Mouse (Mus musculus): ENCODE data around the gene Smagp. TPM values are rescaled to one million over a fixed set of nuclear protein-coding genes. Genes with fewer than 3 reads are reported as not detected.

Gene Smagp
- total and polyA plus RNA-seq, 3 experiments = 11.6 to 21.1 (median 12.9) TPM

GRCm38 (mm10) chr15:100580108-100580507 lies 56.6 kb downstream of the Smagp start:
- no peaks in the 10 kb centered on the region for H3K79me2 ChIP-seq (replicated peaks; ENCODE audit: control insufficient read depth, insufficient read depth, low read length)
- no peak overlapping the region for H3K27ac ChIP-seq
- no peak overlapping the region for H3K4me3 ChIP-seq
- H3K9ac ChIP-seq (ENCODE audit: low read depth, low read length) = no peak overlapping the region
- DNase-seq = no peak
- TF ChIP-seq POLR2A (IDR thresholded peaks at IDR 0.05; ENCODE audit: insufficient read depth, low read depth, low read length) (no peak), EP300 (IDR thresholded peaks at IDR 0.05; ENCODE audit: insufficient read depth, low read depth, low read length) (no peak), CTCF (IDR thresholded peaks at IDR 0.05) (no peak)
- WGBS = 92% methylated on average over 10 of the region's 10 CpGs
- no peaks in the 10 kb centered on the region for H3K27me3 ChIP-seq (ENCODE audit: control insufficient read depth, insufficient read depth, low read length)
- H3K4me1 ChIP-seq (ENCODE audit: control insufficient read depth, insufficient read depth, low read length) = no peaks in the 10 kb centered on the region
- no peaks in the 10 kb centered on the region for H3K36me3 ChIP-seq (ENCODE audit: control insufficient read depth, insufficient read depth, low read length)
- intact Hi-C loops (cut with DNase I) = no loop called here

GRCm38 (mm10) chr15:100577972-100578371 lies 58.8 kb downstream of the Smagp start:
- no peaks in the 10 kb centered on the region for H3K4me1 ChIP-seq (ENCODE audit: control insufficient read depth, insufficient read depth, low read length)
- H3K79me2 ChIP-seq (replicated peaks; ENCODE audit: control insufficient read depth, insufficient read depth, low read length) = no peaks in the 10 kb centered on the region
- no peaks in the 10 kb centered on the region for H3K27me3 ChIP-seq (ENCODE audit: control insufficient read depth, insufficient read depth, low read length)
- no peaks in the 10 kb centered on the region for H3K36me3 ChIP-seq (ENCODE audit: control insufficient read depth, insufficient read depth, low read length)
- intact Hi-C loops (cut with DNase I) = no loop called here
- no peak overlapping the region for H3K27ac ChIP-seq
- WGBS = 91% methylated on average over 16 of the region's 16 CpGs
- H3K4me3 ChIP-seq = no peak overlapping the region
- no peak overlapping the region for H3K9ac ChIP-seq (ENCODE audit: low read depth, low read length)
- DNase-seq = no peak
- no peak for TF ChIP-seq CTCF (IDR thresholded peaks at IDR 0.05)
- no peak for TF ChIP-seq POLR2A (IDR thresholded peaks at IDR 0.05; ENCODE audit: insufficient read depth, low read depth, low read length)
- TF ChIP-seq EP300 (IDR thresholded peaks at IDR 0.05; ENCODE audit: insufficient read depth, low read depth, low read length) = no peak

GRCm38 (mm10) chr15:100576810-100577209 lies 59.9 kb downstream of the Smagp start:
- H3K4me3 ChIP-seq = no peak overlapping the region
- DNase-seq = no peak
- H3K27ac ChIP-seq = no peak overlapping the region
- no peaks in the 10 kb centered on the region for H3K27me3 ChIP-seq (ENCODE audit: control insufficient read depth, insufficient read depth, low read length)
- no peaks in the 10 kb centered on the region for H3K79me2 ChIP-seq (replicated peaks; ENCODE audit: control insufficient read depth, insufficient read depth, low read length)
- no peaks in the 10 kb centered on the region for H3K4me1 ChIP-seq (ENCODE audit: control insufficient read depth, insufficient read depth, low read length)
- no peak for TF ChIP-seq CTCF (IDR thresholded peaks at IDR 0.05)
- no peak for TF ChIP-seq POLR2A (IDR thresholded peaks at IDR 0.05; ENCODE audit: insufficient read depth, low read depth, low read length)
- no peak for TF ChIP-seq EP300 (IDR thresholded peaks at IDR 0.05; ENCODE audit: insufficient read depth, low read depth, low read length)
- H3K9ac ChIP-seq (ENCODE audit: low read depth, low read length) = no peak overlapping the region
- WGBS = 87% methylated on average over 6 of the region's 6 CpGs
- no peaks in the 10 kb centered on the region for H3K36me3 ChIP-seq (ENCODE audit: control insufficient read depth, insufficient read depth, low read length)
- intact Hi-C loops (cut with DNase I) = no loop called here

GRCm38 (mm10) chr15:100576392-100576791 lies 60.3 kb downstream of the Smagp start:
- no peak for TF ChIP-seq CTCF (IDR thresholded peaks at IDR 0.05)
- TF ChIP-seq EP300 (IDR thresholded peaks at IDR 0.05; ENCODE audit: insufficient read depth, low read depth, low read length) = no peak
- TF ChIP-seq POLR2A (IDR thresholded peaks at IDR 0.05; ENCODE audit: insufficient read depth, low read depth, low read length) = no peak
- H3K4me1 ChIP-seq (ENCODE audit: control insufficient read depth, insufficient read depth, low read length) = no peaks in the 10 kb centered on the region
- WGBS = 87% methylated on average over 6 of the region's 6 CpGs
- no peak for DNase-seq
- H3K27me3 ChIP-seq (ENCODE audit: control insufficient read depth, insufficient read depth, low read length) = no peaks in the 10 kb centered on the region
- no peak overlapping the region for H3K27ac ChIP-seq
- H3K36me3 ChIP-seq (ENCODE audit: control insufficient read depth, insufficient read depth, low read length) = no peaks in the 10 kb centered on the region
- H3K4me3 ChIP-seq = no peak overlapping the region
- no peaks in the 10 kb centered on the region for H3K79me2 ChIP-seq (replicated peaks; ENCODE audit: control insufficient read depth, insufficient read depth, low read length)
- intact Hi-C loops (cut with DNase I) = no loop called here
- H3K9ac ChIP-seq (ENCODE audit: low read depth, low read length) = no peak overlapping the region

GRCm38 (mm10) chr15:100575366-100575765 lies 61.4 kb downstream of the Smagp start:
- Histone ChIP-seq H3K79me2 (replicated peaks; ENCODE audit: control insufficient read depth, insufficient read depth, low read length) (no peaks in the 10 kb centered on the region), H3K4me3 (no peak overlapping the region), H3K36me3 (ENCODE audit: control insufficient read depth, insufficient read depth, low read length) (no peaks in the 10 kb centered on the region), H3K9ac (ENCODE audit: low read depth, low read length) (no peak overlapping the region), H3K4me1 (ENCODE audit: control insufficient read depth, insufficient read depth, low read length) (no peaks in the 10 kb centered on the region), H3K27me3 (ENCODE audit: control insufficient read depth, insufficient read depth, low read length) (no peaks in the 10 kb centered on the region), H3K27ac (no peak overlapping the region)
- intact Hi-C loops (cut with DNase I) = no loop called here
- DNase-seq = no peak
- 85% methylated on average over 12 of the region's 12 CpGs for WGBS
- no peak for TF ChIP-seq EP300 (IDR thresholded peaks at IDR 0.05; ENCODE audit: insufficient read depth, low read depth, low read length)
- TF ChIP-seq CTCF (IDR thresholded peaks at IDR 0.05) = no peak
- TF ChIP-seq POLR2A (IDR thresholded peaks at IDR 0.05; ENCODE audit: insufficient read depth, low read depth, low read length) = no peak

- WGBS = 52% methylated on average over 2 of the region's 2 CpGs
- Histone ChIP-seq H3K4me3 (no peak overlapping the region), H3K27ac (peak overlapping the region; percentile 7), H3K27me3 (ENCODE audit: control insufficient read depth, insufficient read depth, low read length) (no peaks in the 10 kb centered on the region), H3K79me2 (replicated peaks; ENCODE audit: control insufficient read depth, insufficient read depth, low read length) (no peaks in the 10 kb centered on the region), H3K9ac (ENCODE audit: low read depth, low read length) (no peak overlapping the region), H3K4me1 (ENCODE audit: control insufficient read depth, insufficient read depth, low read length) (no peaks in the 10 kb centered on the region), H3K36me3 (ENCODE audit: control insufficient read depth, insufficient read depth, low read length) (no peaks in the 10 kb centered on the region)
- intact Hi-C loops (cut with DNase I) = no loop called here
- DNase-seq = no peak
- no peak for TF ChIP-seq POLR2A (IDR thresholded peaks at IDR 0.05; ENCODE audit: insufficient read depth, low read depth, low read length)
- TF ChIP-seq EP300 (IDR thresholded peaks at IDR 0.05; ENCODE audit: insufficient read depth, low read depth, low read length) = no peak
- no peak for TF ChIP-seq CTCF (IDR thresholded peaks at IDR 0.05)
Measured at GRCm38 (mm10) chr15:100574378-100574777, 62.4 kb downstream of the Smagp start.
